ENCODE assay signal across 9 mouse cellular contexts in the genomic region with DNA sequence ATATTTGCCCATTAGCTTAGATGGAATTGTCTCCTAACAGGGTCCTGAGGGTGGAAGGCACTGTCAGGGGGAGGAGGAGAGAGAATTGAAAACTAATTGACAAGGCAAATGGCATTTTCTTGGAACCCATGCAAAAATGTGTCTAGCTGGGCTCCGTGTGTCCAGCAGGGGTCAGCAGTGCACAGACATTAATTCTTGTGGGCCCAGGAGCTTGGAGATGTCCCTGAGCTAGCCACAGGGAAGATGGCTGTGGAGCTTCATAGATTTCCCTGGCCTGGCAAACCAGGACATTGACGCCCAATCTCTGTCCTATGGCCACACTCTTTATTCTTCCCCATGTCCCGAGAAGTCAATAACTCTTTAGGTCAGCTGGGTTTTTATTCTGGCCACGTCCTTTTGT.
DNase-seq lines count a peak whose midpoint lies in the region; ATAC-seq and TF ChIP-seq lines count a peak whose summit lies in the region.
"Had no signal": no experiment of that assay in that cellular context is flagged by ENCODE, and none has a peak within 500 bp of the region (broad histone marks: within the 10 kb centered on the region; RNA-seq: fewer than 3 reads in every experiment).

No protein-coding gene starts in this region.

- no peak for TF ChIP-seq POLR2A in embryonic fibroblast, embryonic 13.5 days (IDR thresholded peaks at IDR 0.05; ENCODE audit: low read depth, low read length)
- no peak for TF ChIP-seq POLR2A in kidney, adult 2 months (IDR thresholded peaks at IDR 0.05; ENCODE audit: low read depth, low read length)

- H3K27me3 ChIP-seq in kidney, embryonic 15.5 days: no peaks in the 10 kb centered on the region
- no peaks in the 10 kb centered on the region for H3K27me3 ChIP-seq in kidney, adult 2 months (replicated peaks; ENCODE audit: control insufficient read depth, insufficient read depth, low read length)
- H3K27me3 ChIP-seq in neural tube, embryonic 11.5 days (ENCODE audit: control insufficient read depth, insufficient read depth, low read length): no peaks in the 10 kb centered on the region
- H3K27me3 ChIP-seq: megakaryocyte, embryonic 14.5 days had no signal

- TF ChIP-seq CTCF in embryonic fibroblast, embryonic 13.5 days (IDR thresholded peaks at IDR 0.05; ENCODE audit: borderline replicate concordance, insufficient read depth, low read length): peak; percentile 70
- peak; percentile 84 for TF ChIP-seq CTCF in kidney, adult 2 months (conservative IDR thresholded peaks at IDR 0.05; ENCODE audit: insufficient read depth, insufficient read length, low read depth, low read length)

- H3K27ac ChIP-seq in kidney, embryonic 15.5 days: no peak overlapping the region
- H3K27ac ChIP-seq in embryonic fibroblast, embryonic 13.5 days (ENCODE audit: insufficient read depth, low read length): no peak overlapping the region
- no peak overlapping the region for H3K27ac ChIP-seq in kidney, adult 2 months (ENCODE audit: insufficient read depth, low read depth, low read length)
- no peak overlapping the region for H3K27ac ChIP-seq in neural tube, embryonic 11.5 days (ENCODE audit: low read depth, low read length)

- no peak overlapping the region for H3K4me3 ChIP-seq in kidney, embryonic 15.5 days (replicated peaks)
- no peak overlapping the region for H3K4me3 ChIP-seq in embryonic fibroblast, embryonic 13.5 days (ENCODE audit: insufficient read depth, low read length)
- H3K4me3 ChIP-seq in kidney, adult 2 months (ENCODE audit: insufficient read depth, low read depth, low read length): no peak overlapping the region
- H3K4me3 ChIP-seq in neural tube, embryonic 11.5 days (ENCODE audit: low read depth, low read length): no peak overlapping the region
- H3K4me3 ChIP-seq: megakaryocyte, embryonic 14.5 days had no signal

- no peak overlapping the region for H3K9ac ChIP-seq in kidney, embryonic 15.5 days
- no peak overlapping the region for H3K9ac ChIP-seq in neural tube, embryonic 11.5 days (ENCODE audit: low read length)

- intact Hi-C loops in left cerebral cortex, postnatal 36 days (cut with DNase I): loop anchor here (2.0 to 10.0 kb wide), 4 partner anchors 615 to 1202 kb away; no protein-coding TSS in a partner anchor

- H3K36me3 ChIP-seq in kidney, embryonic 15.5 days: no peaks in the 10 kb centered on the region
- H3K36me3 ChIP-seq in kidney, adult 2 months (ENCODE audit: control insufficient read depth, insufficient read depth, low read length): no peaks in the 10 kb centered on the region
- no peaks in the 10 kb centered on the region for H3K36me3 ChIP-seq in neural tube, embryonic 11.5 days (ENCODE audit: control insufficient read depth, insufficient read depth, low read length)

- H3K9me3 ChIP-seq in kidney, embryonic 15.5 days (replicated peaks): no peaks in the 10 kb centered on the region
- no peaks in the 10 kb centered on the region for H3K9me3 ChIP-seq in neural tube, embryonic 11.5 days (ENCODE audit: control insufficient read depth, low read length)
- H3K9me3 ChIP-seq: megakaryocyte, embryonic 14.5 days had no signal

- peak; percentile 16 for DNase-seq in kidney, adult 11 months
- DNase-seq in brain, adult 2 months (ENCODE audit: low read depth, low spot score): peak; percentile 72
- DNase-seq in kidney, adult 2 months: peak; percentile 57
- DNase-seq in left cerebral cortex, postnatal 36 days (ENCODE audit: low spot score in 2 of 2): peak; percentile 39 to 50
- DNase-seq in neural tube, embryonic 11.5 days (ENCODE audit: low spot score): peak; percentile 79
- peak; percentile 49 to 55 for DNase-seq in urinary bladder, postnatal 36 days (ENCODE audit: low spot score in 2 of 2)

- no peaks in the 10 kb centered on the region for H3K4me1 ChIP-seq in kidney, embryonic 15.5 days
- no peaks in the 10 kb centered on the region for H3K4me1 ChIP-seq in embryonic fibroblast, embryonic 13.5 days (ENCODE audit: control insufficient read depth, insufficient read depth, low read length)
- H3K4me1 ChIP-seq in kidney, adult 2 months (ENCODE audit: control insufficient read depth, insufficient read depth, low read length): no peaks in the 10 kb centered on the region
- H3K4me1 ChIP-seq in neural tube, embryonic 11.5 days (ENCODE audit: control insufficient read depth, insufficient read depth, low read length): no peaks in the 10 kb centered on the region
- H3K4me1 ChIP-seq: megakaryocyte, embryonic 14.5 days had no signal

- H3K4me2 ChIP-seq in kidney, embryonic 15.5 days: no peak overlapping the region
- no peak overlapping the region for H3K4me2 ChIP-seq in neural tube, embryonic 11.5 days (ENCODE audit: low read depth)

- 25% methylated on average over 4 of the region's 4 CpGs for WGBS in kidney, embryonic 15.5 days
- WGBS in kidney, adult 2 months: 32% methylated on average over 4 of the region's 4 CpGs
- 29% methylated on average over 4 of the region's 4 CpGs for WGBS in neural tube, embryonic 11.5 days

- ATAC-seq in kidney, embryonic 15.5 days (replicated peaks; ENCODE audit: low FRiP score): no peak
- no peak for ATAC-seq in neural tube, embryonic 11.5 days (ENCODE audit: insufficient read depth, low FRiP score, low TSS enrichment)

Comparison
In these comparisons a context has a peak if more than half of its experiments do, and no peak if none do; other contexts are left out.
1. DNase-seq: peak in every context shown above with its lines; median percentile 79 in neural tube, embryonic 11.5 days; 72 in brain, adult 2 months; 57 in kidney, adult 2 months; 52 in urinary bladder, postnatal 36 days; 44 in left cerebral cortex, postnatal 36 days; 16 in kidney, adult 11 months.